Mouse (Mus musculus) megakaryocyte-erythroid progenitor cell, adult 5-6 weeks (primary cell): Measurements from ENCODE around the gene A430005L14Rik. TPM values are rescaled to one million over a fixed set of nuclear protein-coding genes. Genes with fewer than 3 reads are reported as not detected.
"Not testable (repeated sequence)": the region's sequence is repeated elsewhere in the genome, so short reads cannot be mapped to it uniquely, and the experiment has no call there.

Experiments
- ATAC-seq: replicated peaks from 2 replicates; pipeline ENCODE4 v1.8.0; 2016; ENCODE audit warnings: mild to moderate bottlenecking, inconsistent platforms; ENCODE audit not compliant: severe bottlenecking, poor library complexity, low FRiP score, low TSS enrichment
- total RNA-seq, 2 experiments: library from RNA; stranded (forward) in 1 of 2; stranded (reverse) in 1 of 2; fragments of 200-1000, 215-1000 nt in 1 of 2; fragments of >200 nt in 1 of 2; fragmentation: Nextera tagmentation in 1 of 2; gene quantifications; 2 replicates each; pipeline ENCODE4 v1.2.3; 2014 to 2017

Gene A430005L14Rik
- 58.6 and 78.0 TPM in 2 replicates for total RNA-seq (2014; fragmentation: Nextera tagmentation)
- 45.1 and 62.6 TPM in 2 replicates for total RNA-seq (2017)

DNA sequence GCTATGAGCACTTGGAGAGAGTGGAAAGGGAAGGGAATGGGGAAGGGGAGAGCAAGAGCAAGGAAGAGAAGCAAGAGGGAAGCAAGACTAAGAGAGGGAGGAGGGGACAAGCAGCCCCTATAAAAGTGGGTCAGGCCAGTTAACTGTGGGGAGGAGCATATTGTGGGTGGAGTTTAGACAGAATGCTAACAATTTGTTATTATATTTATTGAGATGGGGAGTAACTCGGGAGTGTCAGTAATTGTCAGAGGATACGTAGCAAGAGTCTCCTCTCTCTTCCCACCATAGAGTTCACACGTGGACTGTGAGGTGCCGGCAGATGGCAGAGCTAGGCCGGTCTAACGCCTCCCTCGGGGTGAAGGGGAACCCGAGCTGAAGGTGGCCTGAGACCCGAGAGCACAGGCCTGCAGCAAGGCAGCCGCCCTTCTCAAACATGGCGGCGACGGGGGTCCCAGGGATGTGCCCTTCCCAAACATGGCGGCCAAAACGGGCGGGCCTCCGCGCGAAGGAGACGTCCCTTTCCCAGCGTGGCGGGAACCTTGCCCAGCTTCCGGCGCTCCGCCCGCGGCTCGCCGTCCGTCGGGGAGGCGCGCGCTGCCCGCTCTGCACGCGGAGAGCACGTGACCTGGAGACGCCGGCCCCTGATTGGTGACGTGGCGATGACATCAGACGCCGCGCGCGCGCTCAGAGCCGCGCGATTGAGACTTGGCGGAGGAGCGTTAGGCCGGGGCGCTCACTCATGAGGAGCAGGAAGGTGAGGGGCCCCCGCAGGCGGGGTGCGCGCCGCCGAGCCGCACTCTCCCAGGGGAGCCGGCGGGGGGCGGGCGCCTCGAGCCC lies at the start of gene A430005L14Rik:
Gene A430005L14Rik (plus strand): TSS at position 669 of the 837 bp plus-strand sequence.
- peak; percentile 91 for ATAC-seq

- ATAC-seq = no peak
These were observed 49.5 kb upstream of the A430005L14Rik start for GRCm38 (mm10) chr4:153907573-153907972.

DNA sequence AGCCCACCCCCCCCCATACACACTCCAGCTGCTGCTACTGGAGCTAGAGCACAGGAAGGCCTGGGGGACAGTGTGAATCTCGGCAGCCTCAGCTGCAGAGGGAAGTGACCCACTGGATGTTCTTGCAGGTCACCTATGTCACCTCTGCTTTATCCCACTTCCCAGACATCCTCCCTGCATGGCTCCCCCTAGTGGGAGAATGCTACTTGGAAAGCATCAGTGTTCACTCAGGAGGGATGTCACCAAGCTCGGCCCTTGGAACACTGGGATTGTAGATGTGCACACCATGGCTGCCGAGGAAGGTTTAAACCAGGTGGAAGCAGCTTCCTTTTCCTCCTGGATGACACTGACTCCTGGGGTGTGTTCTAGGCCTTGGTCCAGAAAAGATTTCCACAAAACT lies 43.4 kb upstream of the A430005L14Rik start:
- ATAC-seq = no peak

DNA sequence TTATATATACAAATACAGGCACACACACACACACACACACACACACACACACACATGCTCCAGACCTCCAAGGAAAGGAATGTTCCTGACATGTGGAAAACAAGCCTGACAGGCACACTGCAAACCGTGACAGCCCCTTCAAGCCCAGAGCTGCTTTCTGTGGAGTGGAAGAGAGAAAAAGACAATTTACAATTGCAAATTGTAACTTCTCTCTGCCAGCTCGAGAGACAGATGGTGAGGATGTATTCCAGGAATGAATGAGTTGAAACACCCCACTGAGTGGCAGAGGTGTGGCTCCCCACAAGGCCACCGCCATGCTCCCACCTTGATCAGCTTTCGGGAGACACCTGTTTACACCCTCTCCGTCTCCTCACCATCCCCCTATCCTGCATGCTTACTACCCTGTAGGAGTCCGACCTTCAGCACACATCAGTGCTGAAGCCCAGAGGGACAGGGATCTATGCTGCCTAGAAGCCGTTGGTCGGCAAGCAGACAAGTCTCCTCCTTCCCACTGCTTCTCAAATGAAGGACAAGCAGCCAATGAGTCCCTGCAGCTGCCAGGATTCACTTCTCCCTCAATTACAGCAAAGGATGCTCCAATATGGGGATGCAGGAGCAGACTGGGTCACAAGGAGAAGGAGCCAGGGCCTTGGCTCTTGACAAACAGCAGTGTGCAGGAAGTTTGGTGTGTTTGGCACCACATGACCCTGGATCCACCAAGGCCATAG lies 39.1 kb upstream of the A430005L14Rik start:
- no peak for ATAC-seq

GRCm38 (mm10) chr4:153920517-153921233 lies 36.4 kb upstream of the A430005L14Rik start:
- ATAC-seq = no peak

DNA sequence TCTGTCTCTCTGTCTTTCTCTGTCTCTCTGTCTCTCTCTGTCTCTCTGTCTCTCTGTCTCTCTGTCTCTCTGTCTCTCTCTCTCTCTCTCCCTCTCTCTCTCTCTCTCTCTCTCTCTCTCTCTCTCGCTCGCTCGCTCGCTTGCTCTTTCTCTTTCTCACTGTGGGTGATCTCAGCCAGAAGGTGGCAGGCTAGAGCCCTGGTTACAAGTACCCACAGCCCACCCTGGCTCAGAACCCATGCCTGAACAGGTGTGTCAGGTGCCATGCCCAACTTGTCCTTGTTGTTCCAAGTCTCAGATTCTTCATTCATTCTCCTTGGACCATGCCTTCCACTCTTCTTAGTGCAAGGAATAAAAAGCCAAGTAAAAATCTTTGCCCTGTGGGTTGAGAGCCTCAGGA lies 34.9 kb upstream of the A430005L14Rik start:
- not testable (repeated sequence) for ATAC-seq

DNA sequence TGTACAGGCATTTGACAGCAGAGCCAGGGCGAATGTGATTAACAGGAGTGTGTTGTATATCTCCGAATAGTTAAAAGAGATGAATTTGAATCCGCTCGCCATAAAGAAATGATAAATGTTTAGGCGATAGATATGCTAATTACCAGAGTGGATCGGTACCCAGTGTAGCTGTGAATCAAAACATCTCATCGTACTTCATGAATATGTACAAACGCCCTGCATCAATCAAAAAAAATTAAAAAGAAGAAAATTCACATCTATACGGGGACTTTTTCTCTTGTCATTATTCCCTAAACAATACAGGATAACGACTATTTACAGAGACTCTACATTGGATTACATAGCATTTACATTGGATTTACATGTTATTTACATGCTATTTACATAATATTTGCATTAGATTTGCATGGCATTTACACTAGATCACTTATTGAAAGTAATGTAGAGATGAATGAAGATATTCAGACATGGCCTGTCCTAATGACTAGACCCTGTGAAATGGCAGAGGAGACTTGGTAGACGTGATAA lies 28.2 kb upstream of the A430005L14Rik start:
- no peak for ATAC-seq

DNA sequence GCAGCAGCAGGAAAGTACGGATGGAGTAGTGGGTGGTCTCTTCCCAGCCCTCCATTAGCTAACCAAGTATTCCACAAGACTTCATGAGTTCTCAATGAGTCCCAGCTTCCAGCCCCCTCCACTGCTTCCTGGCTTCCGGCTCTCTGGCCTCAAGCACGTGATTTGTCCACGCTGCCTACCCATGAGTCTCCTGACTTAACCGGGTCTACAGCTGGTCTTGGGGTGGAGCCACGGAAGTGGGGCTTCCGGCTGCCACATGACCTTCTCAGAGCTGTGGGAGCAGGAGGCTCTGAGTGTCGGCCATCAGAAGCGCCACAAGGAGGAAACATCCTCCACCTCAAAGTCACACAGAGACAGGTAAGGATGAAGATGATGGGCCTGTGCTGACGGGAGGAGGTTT lies 27.6 kb upstream of the A430005L14Rik start:
- ATAC-seq = no peak

DNA sequence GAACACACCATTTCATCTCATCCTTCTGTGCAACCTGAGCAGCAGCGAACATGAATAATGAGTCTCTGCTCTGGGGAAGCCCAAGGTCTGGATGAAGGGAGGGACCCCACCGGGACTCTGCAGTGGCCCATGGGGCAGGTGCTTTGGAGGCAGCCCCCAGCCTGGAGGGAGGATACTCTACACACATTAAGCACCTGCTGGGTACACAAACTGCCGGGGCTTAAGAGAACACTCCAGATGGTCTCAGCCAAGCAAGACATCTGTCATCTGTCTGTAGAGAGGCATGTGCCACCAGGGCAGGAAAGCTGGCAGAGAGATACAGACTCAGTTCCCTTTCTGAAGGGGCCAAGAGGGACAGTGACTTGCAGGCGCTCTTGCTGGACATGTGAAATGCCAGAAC lies 27.1 kb upstream of the A430005L14Rik start:
- ATAC-seq = no peak

- ATAC-seq = peak; percentile 62
These were observed 13.8 kb upstream of the A430005L14Rik start for GRCm38 (mm10) chr4:153943243-153943642.

GRCm38 (mm10) chr4:153944261-153944660 lies 12.8 kb upstream of the A430005L14Rik start:
- ATAC-seq = no peak

GRCm38 (mm10) chr4:153945741-153946140 lies 11.3 kb upstream of the A430005L14Rik start:
- ATAC-seq = no peak

DNA sequence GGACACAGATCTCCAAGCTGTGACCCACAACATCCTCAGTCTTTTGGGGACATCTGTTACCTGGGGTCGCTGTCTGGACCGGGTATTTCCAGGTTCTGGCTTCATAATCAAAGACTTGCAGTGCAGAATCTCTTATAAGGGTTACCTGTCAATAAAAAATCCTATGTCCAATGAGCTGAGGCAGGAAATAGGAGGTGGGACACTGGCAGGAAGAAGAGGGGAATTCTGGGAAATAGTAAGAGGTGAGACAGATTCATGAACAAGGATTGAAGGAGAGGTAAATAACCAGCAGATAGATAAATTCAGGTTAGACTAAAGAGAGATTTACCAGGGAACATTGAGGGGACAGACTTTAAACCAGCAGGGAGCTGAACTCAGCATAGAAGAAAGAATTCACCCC lies 6.7 kb upstream of the A430005L14Rik start:
- no peak for ATAC-seq

- no peak for ATAC-seq
These were observed 5.9 kb upstream of the A430005L14Rik start for GRCm38 (mm10) chr4:153951150-153951549.

DNA sequence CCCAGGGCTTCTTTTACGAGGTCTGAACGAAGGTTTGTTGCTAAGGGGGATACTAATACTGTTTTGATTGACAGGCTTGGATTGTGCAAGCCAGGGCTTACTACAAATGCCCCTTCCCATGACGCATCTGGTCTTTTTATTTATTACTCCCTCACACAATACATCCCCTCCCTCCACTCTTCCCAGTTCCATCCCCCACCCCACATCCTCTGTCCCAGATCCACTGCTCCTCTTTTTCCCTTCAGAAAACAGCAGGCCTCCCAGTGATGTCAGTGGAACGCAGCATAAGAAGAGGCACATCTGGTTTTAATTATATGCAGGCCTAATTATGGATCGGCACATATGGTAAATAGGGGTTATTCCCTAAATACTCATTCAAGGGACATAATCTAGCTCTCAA lies 5.3 kb upstream of the A430005L14Rik start:
- ATAC-seq = no peak

DNA sequence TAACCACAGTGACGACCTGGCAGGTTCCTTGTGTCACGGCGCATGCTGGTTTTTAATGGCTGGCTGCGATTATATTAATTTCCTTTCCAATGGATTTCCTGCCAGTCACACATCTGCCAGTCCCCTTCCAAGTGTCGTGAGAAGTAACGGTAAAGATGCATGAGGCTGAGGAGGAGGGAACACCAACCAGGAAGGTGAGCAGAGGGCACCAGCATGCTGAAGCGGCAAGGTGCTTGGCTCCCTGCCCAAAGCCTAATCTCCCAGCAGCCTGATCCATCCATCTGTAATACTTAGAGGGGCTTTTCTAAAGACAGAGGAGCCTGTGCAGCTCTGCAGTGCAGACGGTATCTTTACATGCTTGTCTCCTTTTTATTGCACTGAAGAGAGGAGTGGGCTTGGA lies 1.4 kb upstream of the A430005L14Rik start:
- no peak for ATAC-seq

DNA sequence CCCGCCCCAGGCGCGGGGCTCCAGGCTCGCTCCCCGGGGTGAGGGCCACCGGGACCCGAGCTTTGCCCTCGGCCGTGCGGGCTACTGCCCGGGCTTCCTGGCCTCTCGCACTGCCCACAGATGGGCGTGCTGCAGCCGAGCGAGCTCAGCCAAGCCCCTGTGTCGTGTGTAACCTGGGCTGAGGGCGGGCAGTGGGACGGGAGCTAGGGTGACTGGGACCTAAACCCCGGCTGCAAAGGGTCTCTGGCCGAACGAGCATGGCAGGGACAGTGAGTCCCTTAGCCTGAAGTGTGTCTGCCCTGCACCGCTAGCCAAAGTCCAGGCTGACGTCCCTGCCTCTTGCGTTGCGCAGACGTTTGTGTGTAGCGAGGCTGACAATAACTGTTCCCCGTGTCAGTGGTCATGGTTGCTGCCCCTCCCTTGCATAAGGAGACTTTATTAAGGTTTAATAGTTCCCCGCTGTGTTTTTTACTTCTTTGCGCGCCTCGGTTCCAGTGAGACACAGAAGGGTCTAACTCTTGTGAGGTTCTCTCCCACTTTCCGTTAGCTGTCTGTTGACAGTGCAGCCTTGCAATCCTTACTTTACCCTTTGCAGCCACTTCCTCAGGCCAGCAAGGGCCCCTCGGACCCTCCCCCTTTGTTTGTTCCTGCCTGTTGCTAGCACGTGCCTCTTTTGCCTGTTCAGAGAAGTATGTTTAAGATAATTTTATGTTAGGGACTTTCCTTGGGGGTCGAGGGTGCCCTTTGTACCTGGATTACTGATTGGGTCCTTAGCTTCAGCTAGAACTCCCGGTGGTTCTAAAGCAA lies 610 bp downstream of the A430005L14Rik start:
- peak; percentile 49 for ATAC-seq

- no peak for ATAC-seq
These were observed 5.6 kb downstream of the A430005L14Rik start for GRCm38 (mm10) chr4:153962631-153963030.

DNA sequence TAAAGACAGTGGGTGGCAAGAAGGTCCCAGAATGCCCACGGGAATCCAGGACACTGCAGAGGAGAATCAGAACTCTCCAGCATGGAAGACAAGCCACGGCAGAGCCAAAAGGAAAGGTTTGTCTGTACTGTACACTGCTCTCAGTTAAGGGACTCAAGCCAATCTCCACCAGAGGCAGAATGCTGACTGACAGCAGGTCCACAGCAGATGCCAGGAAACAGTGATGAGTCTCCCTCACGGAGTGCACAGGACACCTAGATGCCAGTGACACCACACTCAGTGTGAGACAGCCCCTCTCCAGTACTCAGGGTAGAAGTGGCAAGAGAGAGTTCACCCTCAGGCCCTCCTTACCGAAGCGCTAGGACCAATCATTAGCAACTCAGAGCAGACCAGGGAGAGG lies 9.6 kb downstream of the A430005L14Rik start:
- no peak for ATAC-seq
